Mouse (Mus musculus) intestine, embryonic 16.5 days (tissue): ENCODE data around the gene 1700003E16Rik. TPM values are rescaled to one million over a fixed set of nuclear protein-coding genes. Genes with fewer than 3 reads are reported as not detected.

Experiments used
- ATAC-seq: fragments of 200-750 bp; cut with Nextera tagmentation; 2 replicates; pipeline ENCODE4 v1.8.0; 2017; ENCODE audit warnings: moderate TSS enrichment, moderate library complexity
- H3K27ac ChIP-seq: fragments of 300-500 bp; sonication (generic); 2 replicates; pipeline ENCODE4 v1.5.1; 2014; ENCODE audit warnings: mild to moderate bottlenecking, low read length
- H3K27me3 ChIP-seq: fragments of 300-500 bp; sonication (generic); replicated peaks from 2 replicates; pipeline ENCODE4 v1.6.1; 2014; ENCODE audit warnings: low read length, control low read depth, mixed read lengths; ENCODE audit not compliant: control insufficient read depth, insufficient read depth
- H3K36me3 ChIP-seq: fragments of 300-500 bp; sonication (generic); 2 replicates; pipeline ENCODE4 v1.6.1; 2014; ENCODE audit warnings: low read length, control low read depth; ENCODE audit not compliant: control insufficient read depth, insufficient read depth
- H3K4me1 ChIP-seq: fragments of 300-500 bp; sonication (generic); 2 replicates; pipeline ENCODE4 v1.6.1; 2014; ENCODE audit warnings: low read length, control low read depth, mixed read lengths; ENCODE audit not compliant: control insufficient read depth, insufficient read depth
- H3K4me2 ChIP-seq: fragments of 300-500 bp; sonication (generic); 2 replicates; pipeline ENCODE4 v1.6.1; 2014; ENCODE audit warnings: low read depth, low read length, control low read depth
- H3K4me3 ChIP-seq: fragments of 300-500 bp; sonication (generic); 2 replicates; pipeline ENCODE4 v1.5.1; 2014; ENCODE audit warnings: mild to moderate bottlenecking, low read length
- H3K9ac ChIP-seq: fragments of 300-500 bp; sonication (generic); 2 replicates; pipeline ENCODE4 v1.6.1; 2014; ENCODE audit warnings: low read depth, low read length
- H3K9me3 ChIP-seq: fragments of 300-500 bp; sonication (generic); 2 replicates; pipeline ENCODE4 v1.6.1; 2016; ENCODE audit warnings: low read length, control low read depth; ENCODE audit not compliant: control insufficient read depth
- WGBS: fragments of 180-500 bp; shearing (Covaris S2); extraction: QIAGEN DNeasy Blood & Tissue Kit; methylation state at CpG from one replicate; pipeline ENCODE4 v1.1.7; 2014; 5-methylcytosine and 5-hydroxymethylcytosine counted together
- polyA plus RNA-seq: library from polyadenylated mRNA; unstranded; fragments of >200 nt; fragmentation: Nextera tagmentation; extraction: Ambion mirVana; gene quantifications from 2 replicates; pipeline ENCODE4 v1.2.1, GENCODE M21; 2015

The 1700003E16Rik gene
- polyA plus RNA-seq, 1 experiment from 2014 or later, result 2.4 TPM

DNA sequence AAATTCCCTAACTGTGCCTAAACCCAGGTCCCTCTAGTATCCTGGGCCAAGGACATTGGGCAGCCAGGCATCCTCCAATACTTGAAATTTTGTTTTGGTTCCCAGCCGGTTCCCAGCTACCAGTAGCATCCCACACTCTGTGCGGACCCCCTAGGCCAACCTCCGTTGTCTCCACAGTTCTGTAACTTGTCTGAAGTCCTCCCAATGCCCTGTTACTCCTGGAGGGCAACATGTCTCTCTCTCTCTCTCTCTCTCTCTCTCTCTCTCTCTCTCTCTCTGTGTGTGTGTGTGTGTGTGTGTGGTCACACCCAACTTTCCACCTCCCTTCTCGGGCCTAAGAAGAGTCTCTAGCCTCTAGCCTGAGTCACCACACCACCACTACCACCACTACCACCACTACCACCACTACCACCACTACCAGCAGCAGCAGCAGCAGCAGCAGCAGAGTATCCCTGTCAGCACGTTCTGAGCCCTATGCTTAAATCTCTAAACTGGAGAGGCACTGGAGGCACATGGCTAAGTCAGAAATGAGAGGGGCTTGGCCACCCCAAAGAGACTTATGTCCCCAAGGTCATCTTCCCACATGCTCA, 19.8 kb upstream of the 1700003E16Rik start:
- Histone ChIP-seq H3K27ac (peak overlapping the region; percentile 100), H3K36me3 (no peaks in the 10 kb centered on the region; the same call in 1 of the 2 replicates), H3K4me3 (peak overlapping the region; percentile 58), H3K27me3 (no peaks in the 10 kb centered on the region), H3K9me3 (no peaks in the 10 kb centered on the region), H3K4me1 (peaks cover 34% of the 10 kb centered on the region), H3K4me2 (peak overlapping the region; percentile 81), H3K9ac (peak overlapping the region; percentile 87)
- no peak for ATAC-seq
- 20% methylated on average over 5 of the region's 5 CpGs for WGBS

- peak overlapping the region; percentile 100 for H3K27ac ChIP-seq
- H3K27me3 ChIP-seq, result no peaks in the 10 kb centered on the region
- H3K4me2 ChIP-seq, result peak overlapping the region; percentile 81
- H3K36me3 ChIP-seq, result no peaks in the 10 kb centered on the region; the same call in 1 of the 2 replicates
- peak overlapping the region; percentile 87 for H3K9ac ChIP-seq
- H3K9me3 ChIP-seq, result no peaks in the 10 kb centered on the region
- peak; percentile 75 for ATAC-seq
- H3K4me1 ChIP-seq, result peaks cover 36% of the 10 kb centered on the region
- WGBS, result 1% methylated on average over 24 of the region's 26 CpGs
- peak overlapping the region; percentile 58 for H3K4me3 ChIP-seq
These were observed 19.2 kb upstream of the 1700003E16Rik start for GRCm38 (mm10) chr6:83136881-83137575.

- peak overlapping the region; percentile 58 for H3K4me3 ChIP-seq
- H3K27me3 ChIP-seq, result no peaks in the 10 kb centered on the region
- no peaks in the 10 kb centered on the region for H3K9me3 ChIP-seq
- H3K36me3 ChIP-seq, result no peaks in the 10 kb centered on the region; the same call in 1 of the 2 replicates
- H3K27ac ChIP-seq, result peak overlapping the region; percentile 100
- peak; percentile 81 for ATAC-seq
- peak overlapping the region; percentile 87 for H3K9ac ChIP-seq
- peaks cover 39% of the 10 kb centered on the region for H3K4me1 ChIP-seq
- peak overlapping the region; percentile 81 for H3K4me2 ChIP-seq
- WGBS, result 1% methylated on average over 12 of the region's 12 CpGs
These were observed 18.6 kb upstream of the 1700003E16Rik start for GRCm38 (mm10) chr6:83137576-83137950.

- no peaks in the 10 kb centered on the region for H3K27me3 ChIP-seq
- H3K4me3 ChIP-seq, result peak overlapping the region; percentile 58
- H3K4me2 ChIP-seq, result peak overlapping the region; percentile 81
- peaks cover 42% of the 10 kb centered on the region for H3K4me1 ChIP-seq
- H3K36me3 ChIP-seq, result no peaks in the 10 kb centered on the region; the same call in 1 of the 2 replicates
- H3K9me3 ChIP-seq, result no peaks in the 10 kb centered on the region
- peak overlapping the region; percentile 100 for H3K27ac ChIP-seq
- WGBS, result 2% methylated on average over 11 of the region's 11 CpGs
- ATAC-seq, result peak; percentile 19
- H3K9ac ChIP-seq, result peak overlapping the region; percentile 87
These were observed 18.1 kb upstream of the 1700003E16Rik start for GRCm38 (mm10) chr6:83138056-83138455.

- Histone ChIP-seq H3K4me2 (no peak overlapping the region), H3K4me1 (peaks cover 38% of the 10 kb centered on the region), H3K4me3 (no peak overlapping the region), H3K36me3 (no peaks in the 10 kb centered on the region; the same call in 1 of the 2 replicates), H3K27ac (no peak overlapping the region), H3K27me3 (no peaks in the 10 kb centered on the region), H3K9ac (no peak overlapping the region), H3K9me3 (no peaks in the 10 kb centered on the region)
- ATAC-seq, result no peak
- 87% methylated on average over 8 of the region's 8 CpGs for WGBS
These were observed 16.2 kb upstream of the 1700003E16Rik start for GRCm38 (mm10) chr6:83140044-83140443.

GRCm38 (mm10) chr6:83141636-83142035, 14.6 kb upstream of the 1700003E16Rik start:
- Histone ChIP-seq H3K9ac (no peak overlapping the region), H3K4me3 (peak overlapping the region; percentile 35; the same call in 1 of the 2 replicates), H3K9me3 (no peaks in the 10 kb centered on the region), H3K27ac (no peak overlapping the region), H3K4me1 (peaks cover 24% of the 10 kb centered on the region), H3K27me3 (no peaks in the 10 kb centered on the region), H3K4me2 (peak overlapping the region; percentile 57), H3K36me3 (no peaks in the 10 kb centered on the region; the same call in 1 of the 2 replicates)
- no peak for ATAC-seq
- 53% methylated on average over 4 of the region's 4 CpGs for WGBS

GRCm38 (mm10) chr6:83142211-83142731, 13.9 kb upstream of the 1700003E16Rik start:
- Histone ChIP-seq H3K4me3 (peak overlapping the region; percentile 35), H3K4me2 (peak overlapping the region; percentile 57), H3K9ac (peak overlapping the region; percentile 63), H3K9me3 (no peaks in the 10 kb centered on the region), H3K27me3 (no peaks in the 10 kb centered on the region), H3K36me3 (peaks cover under 1% of the 10 kb centered on the region; the same call in 1 of the 2 replicates), H3K27ac (no peak overlapping the region), H3K4me1 (peaks cover 24% of the 10 kb centered on the region)
- WGBS, result 13% methylated on average over 41 of the region's 41 CpGs
- no peak for ATAC-seq

- Histone ChIP-seq H3K27me3 (no peaks in the 10 kb centered on the region), H3K36me3 (peaks cover 6% of the 10 kb centered on the region; the same call in 1 of the 2 replicates), H3K4me2 (no peak overlapping the region; the same call in 1 of the 2 replicates), H3K9me3 (no peaks in the 10 kb centered on the region), H3K27ac (no peak overlapping the region), H3K4me1 (peaks cover 21% of the 10 kb centered on the region), H3K9ac (no peak overlapping the region), H3K4me3 (no peak overlapping the region)
- WGBS, result 68% methylated on average over 11 of the region's 11 CpGs
- ATAC-seq, result no peak
These were observed 13.3 kb upstream of the 1700003E16Rik start for GRCm38 (mm10) chr6:83142886-83143285.

DNA sequence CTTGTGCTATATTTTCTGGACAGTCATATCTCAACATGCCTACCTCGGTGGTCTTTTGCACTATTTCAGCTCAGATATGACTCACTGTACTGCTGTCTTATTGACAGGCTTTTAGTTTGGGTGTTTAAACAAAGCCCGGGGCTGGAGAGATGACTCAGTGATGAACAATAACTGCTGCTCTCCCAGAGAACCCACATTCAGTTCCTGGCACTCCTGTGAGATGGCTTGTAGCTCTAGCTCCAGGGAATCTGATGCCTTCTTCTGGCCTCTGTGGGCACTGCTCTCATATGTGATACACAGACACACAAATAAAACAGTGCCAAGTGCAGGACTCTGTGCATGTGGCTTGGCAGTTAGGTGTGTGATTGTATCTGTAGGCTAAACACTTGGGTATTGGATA, 11.0 kb upstream of the 1700003E16Rik start:
- no peak for ATAC-seq
- no peak overlapping the region for H3K4me2 ChIP-seq

More for the DNA sequence above, 11.0 kb upstream of the 1700003E16Rik start:
- no peaks in the 10 kb centered on the region for H3K27me3 ChIP-seq
- no peak overlapping the region for H3K27ac ChIP-seq
- H3K4me1 ChIP-seq, result peaks cover 12% of the 10 kb centered on the region
- H3K9me3 ChIP-seq, result no peaks in the 10 kb centered on the region
- H3K9ac ChIP-seq, result no peak overlapping the region
- no peak overlapping the region for H3K4me3 ChIP-seq
- 0 out of 2 replicates have a peak, but pooled peaks cover 8% of the 10 kb centered on the region for H3K36me3 ChIP-seq
- WGBS, result 69% methylated on average over 2 of the region's 2 CpGs
